Mouse (Mus musculus) midbrain, embryonic 16.5 days (tissue): ENCODE measurements around the gene Zfp874b. TPM values are rescaled to one million over a fixed set of nuclear protein-coding genes. Genes with fewer than 3 reads are reported as not detected.
A peak's percentile ranks its signal among the peaks of the same experiment; 100 is the strongest.

Experiments used
- ATAC-seq: fragments of 200-750 bp; cut with Nextera tagmentation; 2 replicates; pipeline ENCODE4 v1.8.0; 2017; ENCODE audit warnings: moderate TSS enrichment
- H3K27ac ChIP-seq: fragments of 300-500 bp; sonication (generic); 2 replicates; pipeline ENCODE4 v1.5.1; 2014; ENCODE audit warnings: mild to moderate bottlenecking, low read length, mixed read lengths
- H3K27me3 ChIP-seq: fragments of 300-500 bp; sonication (generic); 2 replicates; pipeline ENCODE4 v1.6.1; 2014; ENCODE audit warnings: low read depth, low read length, mixed read lengths; ENCODE audit not compliant: control insufficient read depth, insufficient read depth
- H3K36me3 ChIP-seq: fragments of 300-500 bp; sonication (generic); 2 replicates; pipeline ENCODE4 v1.6.1; 2014; ENCODE audit warnings: mild to moderate bottlenecking, low read length, moderate library complexity, mixed read lengths; ENCODE audit not compliant: control insufficient read depth, insufficient read depth
- H3K4me1 ChIP-seq: fragments of 300-500 bp; sonication (generic); 2 replicates; pipeline ENCODE4 v1.6.1; 2014; ENCODE audit warnings: mild to moderate bottlenecking, low read length, mixed read lengths; ENCODE audit not compliant: control insufficient read depth, insufficient read depth
- H3K4me2 ChIP-seq: fragments of 300-500 bp; sonication (generic); 2 replicates; pipeline ENCODE4 v1.6.1; 2014; ENCODE audit warnings: mild to moderate bottlenecking, low read length, mixed read lengths
- H3K4me3 ChIP-seq: fragments of 300-500 bp; sonication (generic); 2 replicates; pipeline ENCODE4 v1.5.1; 2014; ENCODE audit warnings: low read depth, mild to moderate bottlenecking, low read length, moderate library complexity, mixed read lengths
- H3K9ac ChIP-seq: fragments of 300-500 bp; sonication (generic); 2 replicates; pipeline ENCODE4 v1.6.1; 2014; ENCODE audit warnings: low read depth, low read length, mixed read lengths
- H3K9me3 ChIP-seq: fragments of 300-500 bp; sonication (generic); replicated peaks from 2 replicates; pipeline ENCODE4 v1.6.1; 2014; ENCODE audit warnings: mild to moderate bottlenecking, low read length, mixed read lengths; ENCODE audit not compliant: control insufficient read depth, poor library complexity, severe bottlenecking
- WGBS: fragments of 180-500 bp; shearing (Covaris S2); extraction: QIAGEN DNeasy Blood & Tissue Kit; methylation state at CpG from one replicate; pipeline ENCODE4 v1.1.7; 2014; 5-methylcytosine and 5-hydroxymethylcytosine counted together
- polyA plus RNA-seq: library from polyadenylated mRNA; unstranded; fragments of >200 nt; fragmentation: Nextera tagmentation; extraction: Ambion mirVana; gene quantifications from 2 replicates; pipeline ENCODE4 v1.2.1, GENCODE M21; 2015

Gene Zfp874b
- 3.0 and 3.1 TPM in 2 replicates for polyA plus RNA-seq

DNA sequence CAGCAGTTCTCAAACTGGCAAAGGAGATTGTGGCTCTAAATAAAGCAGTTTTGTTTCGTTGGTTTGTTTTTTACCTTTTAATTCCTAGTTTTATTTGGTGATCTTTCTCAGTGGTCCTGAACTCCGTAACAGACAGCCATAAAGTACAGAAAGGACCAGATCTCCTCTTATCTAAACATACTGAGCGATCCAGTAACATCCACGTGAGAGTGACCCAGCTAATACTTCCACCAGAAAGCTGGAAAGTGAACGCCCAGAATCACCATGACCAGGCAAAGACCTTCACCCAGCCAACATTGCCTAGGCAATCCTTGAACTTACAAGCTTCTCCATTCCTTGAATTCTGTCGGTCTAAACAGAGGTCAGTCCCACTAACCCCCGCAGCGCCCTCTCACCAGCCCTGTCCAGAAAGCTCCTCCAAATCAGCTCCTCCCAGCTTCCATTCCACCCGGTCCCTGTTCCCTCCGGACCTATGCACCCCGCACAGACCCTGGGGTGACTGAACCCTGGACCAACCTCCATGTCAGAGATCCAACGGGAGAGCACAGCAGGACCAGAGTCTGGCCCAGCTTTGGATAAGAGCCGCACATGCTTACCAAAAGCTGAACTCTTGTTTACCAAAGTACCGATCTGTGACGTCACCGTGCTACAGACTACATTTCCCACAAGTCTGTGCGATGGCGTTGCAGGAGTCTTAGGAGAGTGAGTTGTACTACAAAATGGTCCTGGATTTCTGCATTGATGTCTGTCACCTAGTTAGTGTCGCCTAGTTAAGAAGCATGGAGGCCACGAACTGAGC lies at the start of gene Zfp874b:
Gene Zfp874b, minus strand, starts transcription at position 634 of the 799 bp plus-strand sequence.
- peak; percentile 96 for ATAC-seq
- H3K4me3 ChIP-seq, result peak within 1 kb of the TSS; percentile 67
- H3K27me3 ChIP-seq, result no peaks in the 10 kb centered on the region
- H3K27ac ChIP-seq, result peak within 1 kb of the TSS; percentile 39
- peaks cover 3% of the 10 kb centered on the region; the same call in 1 of the 2 replicates for H3K36me3 ChIP-seq
- WGBS, result 6% methylated on average over 20 of the region's 20 CpGs
- H3K9me3 ChIP-seq, result no peaks in the 10 kb centered on the region
- H3K9ac ChIP-seq, result peak within 1 kb of the TSS; percentile 68
- peak within 1 kb of the TSS; percentile 80 for H3K4me2 ChIP-seq
- H3K4me1 ChIP-seq, result peaks cover 5% of the 10 kb centered on the region; the same call in 1 of the 2 replicates

DNA sequence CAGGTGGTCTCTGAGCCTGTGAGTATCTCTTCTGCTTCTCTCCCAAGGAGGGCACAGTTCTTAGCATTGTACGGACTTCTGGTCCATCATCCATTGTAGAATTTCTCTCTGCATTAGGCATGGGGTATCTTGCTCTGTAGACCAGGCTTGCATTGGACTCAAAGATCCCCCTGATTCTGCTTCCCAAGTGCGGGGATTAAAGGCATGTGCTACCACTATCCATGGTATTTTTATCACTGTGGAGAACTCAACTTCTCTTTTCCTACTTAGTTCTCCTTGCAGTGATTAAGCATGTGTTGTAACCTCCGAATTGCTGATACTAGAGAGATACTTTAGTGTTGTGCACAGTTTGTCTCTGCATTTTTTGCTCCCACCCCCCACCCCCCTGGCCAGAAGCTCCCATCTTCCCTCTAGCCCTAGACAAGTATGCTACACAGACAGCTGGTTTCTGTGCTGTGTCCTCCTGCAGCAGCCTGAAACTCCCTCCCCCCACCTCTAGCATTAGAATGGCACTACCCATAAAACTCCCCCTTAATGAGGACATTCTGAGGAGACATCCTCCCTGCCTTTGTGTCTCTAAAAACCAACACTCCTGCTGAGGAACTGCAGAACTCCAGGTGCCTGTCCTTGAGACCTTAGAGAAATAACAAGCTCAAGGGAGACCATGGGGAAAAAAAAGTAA lies 43.1 kb upstream of the Zfp874b start:
- Histone ChIP-seq H3K4me3 (no peak overlapping the region), H3K9me3 (no peaks in the 10 kb centered on the region), H3K27me3 (no peaks in the 10 kb centered on the region), H3K4me2 (no peak overlapping the region), H3K27ac (no peak overlapping the region), H3K36me3 (no peaks in the 10 kb centered on the region), H3K4me1 (peaks cover 25% of the 10 kb centered on the region), H3K9ac (no peak overlapping the region)
- 77% methylated on average over 3 of the region's 3 CpGs for WGBS
- no peak for ATAC-seq

DNA sequence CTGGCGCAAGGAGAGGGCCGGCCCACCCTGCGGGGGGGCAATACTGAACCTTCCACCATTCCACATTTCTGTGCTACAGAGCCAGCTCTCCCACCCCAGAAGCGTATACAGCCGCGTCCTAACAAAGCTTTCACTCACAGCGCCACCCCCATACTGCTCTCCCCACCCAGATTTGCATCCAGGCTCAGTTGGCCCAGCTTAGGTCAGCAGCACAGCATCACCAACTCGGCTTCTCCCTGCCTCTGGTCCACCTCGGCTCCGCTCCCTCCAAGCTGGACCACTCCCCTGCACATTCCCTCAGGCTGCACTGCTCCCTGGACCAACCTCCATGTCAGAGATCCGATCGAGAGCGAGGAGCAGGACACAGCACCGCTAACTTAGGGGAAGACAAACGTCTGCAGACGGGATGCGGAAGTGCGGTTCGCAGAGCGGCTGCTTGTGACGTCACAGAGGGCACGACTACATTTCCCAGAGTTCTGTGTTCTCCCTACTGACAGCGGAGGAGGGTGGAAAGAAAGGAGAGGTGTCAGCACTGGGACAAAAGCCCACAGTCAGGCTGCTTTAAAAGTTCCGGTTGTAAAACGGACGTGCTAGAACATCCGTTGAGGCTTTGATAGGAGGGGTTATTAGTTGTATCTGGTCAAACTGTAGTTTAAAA lies 41.8 kb upstream of the Zfp874b start, which contains the start of the genes Gm26965 and Zfp87:
Gene Gm26965, minus strand, starts transcription at position 399 of the 658 bp plus-strand sequence.
Gene Zfp87, minus strand, starts transcription at position 425 of the 658 bp plus-strand sequence.
- WGBS, result under 1% methylated on average over 27 of the region's 27 CpGs

DNA sequence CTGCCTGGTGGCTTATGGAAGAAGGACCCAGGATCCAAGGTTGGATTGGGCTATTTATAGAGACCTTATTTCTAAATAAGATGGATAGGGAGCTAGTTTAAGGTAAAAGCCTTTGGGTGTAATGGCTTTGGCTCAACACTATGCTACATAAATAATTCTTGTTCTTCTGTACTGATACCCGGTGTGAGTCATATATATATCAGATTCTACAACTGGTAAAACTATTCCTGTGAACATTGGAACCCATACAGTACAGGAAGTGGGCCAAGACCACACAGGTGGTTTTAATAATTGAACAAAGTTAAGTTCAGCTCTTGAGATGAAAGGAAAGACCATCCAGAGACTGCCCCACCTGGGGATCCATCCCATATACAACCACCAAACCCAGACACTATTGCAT lies 16.9 kb upstream of the Zfp874b start:
- ATAC-seq, result peak; percentile 40
- H3K27ac ChIP-seq, result no peak overlapping the region
- WGBS, result 79% methylated on average over 1 of the region's 1 CpGs

More for the DNA sequence above, 41.8 kb upstream of the Zfp874b start, which contains the start of the genes Gm26965 and Zfp87:
- Histone ChIP-seq H3K4me2 (peak within 1 kb of the TSS; percentile 88), H3K4me1 (peaks cover 25% of the 10 kb centered on the region), H3K9me3 (no peaks in the 10 kb centered on the region), H3K9ac (peak within 1 kb of the TSS; percentile 81), H3K27ac (peak within 1 kb of the TSS; percentile 61), H3K4me3 (peak within 1 kb of the TSS; percentile 76), H3K27me3 (no peaks in the 10 kb centered on the region), H3K36me3 (no peaks in the 10 kb centered on the region)
- peak; percentile 99 for ATAC-seq

DNA sequence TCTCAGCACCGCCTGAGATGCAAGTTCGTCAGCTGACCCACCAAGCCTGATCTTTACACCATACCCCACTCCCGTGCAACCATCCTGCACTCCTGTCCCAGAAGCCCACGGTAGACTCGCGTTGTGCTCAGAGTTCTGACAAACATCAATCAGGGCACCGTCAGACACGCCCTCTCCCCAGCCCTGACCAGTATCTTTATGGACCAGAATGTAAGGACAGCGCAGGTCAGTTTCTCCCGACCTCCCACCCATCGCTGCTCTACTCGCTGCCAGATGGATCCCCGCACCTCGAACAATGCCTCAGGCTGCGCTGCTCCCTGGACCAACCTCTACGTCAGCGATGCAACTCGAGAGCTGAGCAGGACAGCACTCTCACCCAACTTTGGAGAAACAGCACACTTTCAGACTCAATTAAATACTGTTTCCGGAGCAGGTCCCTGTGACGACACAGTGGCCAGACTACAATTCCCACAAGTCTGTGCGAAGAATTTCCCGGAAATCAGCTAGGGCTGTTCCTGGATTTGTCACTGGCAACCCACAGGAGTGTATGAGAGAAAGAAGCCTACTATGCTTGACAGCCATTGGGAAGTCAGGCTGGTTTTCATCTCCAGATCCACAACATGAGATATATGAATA lies 16.1 kb upstream of the Zfp874b start, which contains the start of gene Zfp58:
Gene Zfp58, minus strand, starts transcription at position 472 of the 636 bp plus-strand sequence.
- 0 out of 2 replicates have a peak within 1 kb of the TSS, but pooled peaks have one; percentile 29 for H3K27ac ChIP-seq
- H3K9me3 ChIP-seq, result no peaks in the 10 kb centered on the region
- peaks cover 2% of the 10 kb centered on the region; the same call in 1 of the 2 replicates for H3K36me3 ChIP-seq
- no peaks in the 10 kb centered on the region for H3K27me3 ChIP-seq
- peak; percentile 97 for ATAC-seq
- H3K4me1 ChIP-seq, result peaks cover 8% of the 10 kb centered on the region
- peak within 1 kb of the TSS; percentile 84 for H3K4me2 ChIP-seq
- peak within 1 kb of the TSS; percentile 74 for H3K9ac ChIP-seq
- 0% methylated on average over 22 of the region's 22 CpGs for WGBS
- peak within 1 kb of the TSS; percentile 60 for H3K4me3 ChIP-seq

More for the DNA sequence above, 16.9 kb upstream of the Zfp874b start:
- H3K4me2 ChIP-seq, result peak overlapping the region; percentile 84; the same call in 1 of the 2 replicates
- no peak overlapping the region; the same call in 1 of the 2 replicates for H3K4me3 ChIP-seq
- no peaks in the 10 kb centered on the region for H3K27me3 ChIP-seq
- H3K36me3 ChIP-seq, result no peaks in the 10 kb centered on the region
- H3K9ac ChIP-seq, result no peak overlapping the region
- peaks cover 8% of the 10 kb centered on the region for H3K4me1 ChIP-seq
- H3K9me3 ChIP-seq, result no peaks in the 10 kb centered on the region

DNA sequence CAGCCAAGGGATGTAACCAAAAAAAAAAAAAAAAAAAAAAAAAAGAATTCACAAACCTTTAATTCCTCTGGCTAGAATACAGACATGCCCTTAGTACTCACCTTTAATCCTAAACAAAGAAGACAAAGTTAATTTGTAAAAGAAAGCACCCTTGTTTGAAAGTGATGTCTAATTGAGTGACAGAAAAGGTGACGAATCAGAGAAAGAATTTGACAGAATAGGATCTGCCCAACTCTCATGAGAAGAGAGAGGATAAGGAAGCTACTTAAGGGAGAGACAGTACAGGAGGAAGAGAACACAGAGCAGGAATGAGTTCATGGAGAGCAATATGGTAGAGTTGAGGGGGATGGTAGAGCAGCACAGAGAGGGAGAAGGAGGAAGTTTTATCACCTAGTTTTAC lies 11.6 kb upstream of the Zfp874b start:
- H3K4me2 ChIP-seq, result no peak overlapping the region
- H3K36me3 ChIP-seq, result peaks cover 41% of the 10 kb centered on the region
- WGBS, result 95% methylated on average over 1 of the region's 1 CpGs

DNA sequence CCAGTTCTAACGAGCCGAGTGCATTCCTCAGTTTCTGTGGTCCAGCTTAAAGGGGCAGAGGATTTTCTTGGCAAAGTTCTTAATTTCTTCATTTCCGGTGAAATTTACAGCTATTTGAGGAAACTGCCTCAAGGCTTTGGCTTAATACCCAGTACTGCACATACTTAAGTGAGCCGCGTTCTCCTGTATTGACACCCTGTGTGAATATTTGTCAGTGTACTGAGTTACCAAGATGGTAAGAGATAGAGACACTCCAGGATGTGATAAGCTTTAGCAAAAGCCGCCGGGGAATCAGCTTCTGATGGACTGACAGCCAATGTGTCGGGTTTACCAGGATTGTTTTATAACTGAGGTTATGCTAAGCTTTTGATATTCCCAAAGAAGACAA lies 360 bp upstream of the Zfp874b start:
- H3K4me2 ChIP-seq, result peak overlapping the region; percentile 80
- H3K36me3 ChIP-seq, result peaks cover 6% of the 10 kb centered on the region; the same call in 1 of the 2 replicates
- H3K9me3 ChIP-seq, result no peaks in the 10 kb centered on the region
- peak overlapping the region; percentile 67 for H3K4me3 ChIP-seq
- peak overlapping the region; percentile 39 for H3K27ac ChIP-seq
- peak overlapping the region; percentile 68 for H3K9ac ChIP-seq
- no peaks in the 10 kb centered on the region for H3K27me3 ChIP-seq
- peaks cover 5% of the 10 kb centered on the region; the same call in 1 of the 2 replicates for H3K4me1 ChIP-seq
- 46% methylated on average over 8 of the region's 8 CpGs for WGBS
- peak; percentile 72 for ATAC-seq

More for the DNA sequence above, 11.6 kb upstream of the Zfp874b start:
- Histone ChIP-seq H3K9ac (no peak overlapping the region), H3K4me1 (peaks cover 7% of the 10 kb centered on the region), H3K27ac (no peak overlapping the region), H3K9me3 (peaks cover 14% of the 10 kb centered on the region), H3K4me3 (no peak overlapping the region), H3K27me3 (no peaks in the 10 kb centered on the region)
- ATAC-seq, result no peak

DNA sequence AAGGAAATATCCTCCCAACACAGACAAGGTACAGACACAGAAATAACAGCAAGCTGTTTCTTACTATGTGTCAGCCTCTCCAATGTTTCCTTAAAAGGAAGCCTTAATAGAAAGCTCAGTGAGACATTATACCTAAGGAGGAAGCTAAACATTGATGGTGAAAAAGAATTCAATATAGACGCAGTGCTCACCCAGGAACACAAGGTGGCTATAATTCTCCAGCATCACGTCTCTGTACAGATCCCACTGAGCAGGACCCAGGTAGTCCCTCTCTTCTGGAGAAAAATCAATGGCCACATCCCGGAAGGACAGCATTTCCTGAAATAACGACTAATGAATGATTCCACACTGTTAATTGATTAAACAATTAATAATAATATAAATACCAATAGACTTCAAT lies 2.5 kb downstream of the Zfp874b start:
- 65% methylated on average over 4 of the region's 4 CpGs for WGBS
- H3K4me1 ChIP-seq, result peaks cover 5% of the 10 kb centered on the region; the same call in 1 of the 2 replicates
- no peak overlapping the region for H3K4me2 ChIP-seq
- no peak overlapping the region for H3K27ac ChIP-seq
- no peak overlapping the region for H3K9ac ChIP-seq
- no peaks in the 10 kb centered on the region for H3K27me3 ChIP-seq
- no peak overlapping the region for H3K4me3 ChIP-seq
- no peak for ATAC-seq
- no peaks in the 10 kb centered on the region for H3K9me3 ChIP-seq
- H3K36me3 ChIP-seq, result no peaks in the 10 kb centered on the region
